Mouse (Mus musculus): ENCODE data around the gene Kirrel.

- TF ChIP-seq CTCF (IDR thresholded peaks at IDR 0.05; ENCODE audit: extremely low read depth, insufficient read depth, insufficient read length, insufficient replicate concordance) (no peak), POLR2A (IDR thresholded peaks at IDR 0.05; ENCODE audit: low read depth, low read length) (no peak)
Measured at GRCm38 (mm10) chr3:87160819-87161509, 13.6 kb downstream of the Kirrel start.

Data from spleen, adult 2 months (tissue).